Mouse (Mus musculus) mature B cell (primary cell): ENCODE measurements around the gene Osbpl9.

Experiments
- in situ Hi-C: fragments of 300-500 bp; cut with MboI; formaldehyde crosslinking; loops from 2 replicates; pipeline ENCODE4 v1.14.3; 2019

The Osbpl9 gene

GRCm38 (mm10) chr4:109103145-109103883, 98.8 kb downstream of the Osbpl9 start:
- in situ Hi-C loops, result no loop called here

GRCm38 (mm10) chr4:109102574-109102973, 99.5 kb downstream of the Osbpl9 start:
- in situ Hi-C loops, result no loop called here

GRCm38 (mm10) chr4:109098861-109099260, 103.2 kb downstream of the Osbpl9 start:
- in situ Hi-C loops, result no loop called here

GRCm38 (mm10) chr4:109094269-109094668, 107.8 kb downstream of the Osbpl9 start:
- in situ Hi-C loops, result no loop called here

- in situ Hi-C loops, result no loop called here
These were observed 109.7 kb downstream of the Osbpl9 start for GRCm38 (mm10) chr4:109092344-109092743.

GRCm38 (mm10) chr4:109091241-109091777, 110.8 kb downstream of the Osbpl9 start:
- in situ Hi-C loops, result no loop called here

- in situ Hi-C loops, result no loop called here
These were observed 112.1 kb downstream of the Osbpl9 start for GRCm38 (mm10) chr4:109089999-109090398.

GRCm38 (mm10) chr4:109089171-109089570, 112.9 kb downstream of the Osbpl9 start:
- in situ Hi-C loops, result no loop called here

GRCm38 (mm10) chr4:109080118-109080517, 122.0 kb downstream of the Osbpl9 start:
- in situ Hi-C loops, result no loop called here

GRCm38 (mm10) chr4:109079676-109080075, 122.4 kb downstream of the Osbpl9 start:
- in situ Hi-C loops, result no loop called here

- in situ Hi-C loops, result no loop called here
These were observed 123.1 kb downstream of the Osbpl9 start for GRCm38 (mm10) chr4:109078941-109079340.

GRCm38 (mm10) chr4:109073296-109073695, 128.8 kb downstream of the Osbpl9 start:
- in situ Hi-C loops, result no loop called here

GRCm38 (mm10) chr4:109072891-109073290, 129.2 kb downstream of the Osbpl9 start:
- in situ Hi-C loops, result no loop called here

- in situ Hi-C loops, result no loop called here
These were observed 136.4 kb downstream of the Osbpl9 start for GRCm38 (mm10) chr4:109065714-109066113.

GRCm38 (mm10) chr4:109064941-109065340, 137.1 kb downstream of the Osbpl9 start:
- in situ Hi-C loops, result no loop called here

- in situ Hi-C loops, result no loop called here
These were observed 142.7 kb downstream of the Osbpl9 start for GRCm38 (mm10) chr4:109059255-109059821.

GRCm38 (mm10) chr4:109057640-109058039, 144.4 kb downstream of the Osbpl9 start:
- in situ Hi-C loops, result no loop called here

GRCm38 (mm10) chr4:109056351-109056750, 145.7 kb downstream of the Osbpl9 start:
- in situ Hi-C loops, result no loop called here

GRCm38 (mm10) chr4:109054003-109054402, 148.1 kb downstream of the Osbpl9 start:
- in situ Hi-C loops, result no loop called here

- in situ Hi-C loops, result no loop called here
These were observed 149.8 kb downstream of the Osbpl9 start for GRCm38 (mm10) chr4:109052282-109052681.

GRCm38 (mm10) chr4:109048258-109048657, 153.8 kb downstream of the Osbpl9 start:
- in situ Hi-C loops, result no loop called here

- in situ Hi-C loops, result no loop called here
These were observed 158.3 kb downstream of the Osbpl9 start for GRCm38 (mm10) chr4:109043756-109044155.

GRCm38 (mm10) chr4:109043294-109043693, 158.8 kb downstream of the Osbpl9 start:
- in situ Hi-C loops, result no loop called here
